Mouse (Mus musculus) midbrain, embryonic 15.5 days (tissue): ENCODE data around the gene Ssna1. TPM values are rescaled to one million over a fixed set of nuclear protein-coding genes. Genes with fewer than 3 reads are reported as not detected.

ENCODE experiments used
- ATAC-seq: fragments of 200-750 bp; cut with Nextera tagmentation; replicated peaks from 2 replicates; pipeline ENCODE4 v1.8.0; 2017; ENCODE audit warnings: moderate TSS enrichment
- H3K27ac ChIP-seq: fragments of 300-500 bp; sonication (generic); 2 replicates; pipeline ENCODE4 v1.5.1; 2015; ENCODE audit warnings: mild to moderate bottlenecking, inconsistent platforms
- H3K27me3 ChIP-seq: fragments of 300-500 bp; sonication (generic); replicated peaks from 2 replicates; pipeline ENCODE4 v1.6.1; 2015; ENCODE audit warnings: inconsistent platforms
- H3K36me3 ChIP-seq: fragments of 300-500 bp; sonication (generic); replicated peaks from 2 replicates; pipeline ENCODE4 v1.6.1; 2015; ENCODE audit warnings: inconsistent platforms
- H3K4me1 ChIP-seq: fragments of 300-500 bp; sonication (generic); 2 replicates; pipeline ENCODE4 v1.6.1; 2015; ENCODE audit warnings: inconsistent platforms
- H3K4me2 ChIP-seq: fragments of 300-500 bp; sonication (generic); 2 replicates; pipeline ENCODE4 v1.6.1; 2015; ENCODE audit warnings: inconsistent platforms, mild to moderate bottlenecking, moderate library complexity
- H3K4me3 ChIP-seq: fragments of 300-500 bp; sonication (generic); 2 replicates; pipeline ENCODE4 v1.5.1; 2015; ENCODE audit warnings: mild to moderate bottlenecking, inconsistent platforms
- H3K9ac ChIP-seq: fragments of 300-500 bp; sonication (generic); 2 replicates; pipeline ENCODE4 v1.6.1; 2015; ENCODE audit warnings: mild to moderate bottlenecking, inconsistent platforms
- H3K9me3 ChIP-seq: fragments of 300-500 bp; sonication (generic); 2 replicates; pipeline ENCODE4 v1.6.1; 2016; ENCODE audit warnings: inconsistent platforms
- WGBS: fragments of 180-500 bp; shearing (Covaris S2); methylation state at CpG from one replicate; pipeline ENCODE4 v1.1.7; 2015; ENCODE audit warnings: mixed read lengths; 5-methylcytosine and 5-hydroxymethylcytosine counted together
- polyA plus RNA-seq: library from polyadenylated mRNA; unstranded; fragments of >200 nt; fragmentation: Nextera tagmentation; extraction: Ambion mirVana; gene quantifications from 2 replicates; pipeline ENCODE4 v1.2.1, GENCODE M21; 2015

Ssna1 gene
- polyA plus RNA-seq, 1 experiment from 2014 or later: 186 TPM

- ATAC-seq: no peak
- Histone ChIP-seq H3K27ac (no peak overlapping the region), H3K9me3 (no peaks in the 10 kb centered on the region), H3K27me3 (peaks cover 29% of the 10 kb centered on the region), H3K36me3 (0 out of 2 replicates have a peak, but pooled peaks cover 7% of the 10 kb centered on the region), H3K4me3 (no peak overlapping the region), H3K4me1 (peaks cover 17% of the 10 kb centered on the region), H3K4me2 (no peak overlapping the region), H3K9ac (no peak overlapping the region)
- WGBS: 70% methylated on average over 3 of the region's 3 CpGs
These were observed 31.2 kb upstream of the Ssna1 start for GRCm38 (mm10) chr2:25303452-25303851.

GRCm38 (mm10) chr2:25298046-25298445, 25.8 kb upstream of the Ssna1 start:
- H3K4me2 ChIP-seq: no peak overlapping the region
- H3K36me3 ChIP-seq: peaks cover 13% of the 10 kb centered on the region; the same call in 1 of the 2 replicates
- no peaks in the 10 kb centered on the region for H3K9me3 ChIP-seq
- no peak overlapping the region for H3K9ac ChIP-seq
- H3K27ac ChIP-seq: no peak overlapping the region
- no peak for ATAC-seq
- H3K4me3 ChIP-seq: no peak overlapping the region
- H3K27me3 ChIP-seq: peaks cover 35% of the 10 kb centered on the region
- 82% methylated on average over 10 of the region's 10 CpGs for WGBS
- H3K4me1 ChIP-seq: no peaks in the 10 kb centered on the region

- no peaks in the 10 kb centered on the region for H3K9me3 ChIP-seq
- H3K36me3 ChIP-seq: peaks cover 13% of the 10 kb centered on the region; the same call in 1 of the 2 replicates
- H3K9ac ChIP-seq: no peak overlapping the region
- 73% methylated on average over 8 of the region's 8 CpGs for WGBS
- no peak overlapping the region for H3K4me2 ChIP-seq
- H3K27me3 ChIP-seq: peaks cover 44% of the 10 kb centered on the region
- ATAC-seq: no peak
- peaks cover 7% of the 10 kb centered on the region for H3K4me1 ChIP-seq
- H3K4me3 ChIP-seq: no peak overlapping the region
- no peak overlapping the region for H3K27ac ChIP-seq
These were observed 24.9 kb upstream of the Ssna1 start for GRCm38 (mm10) chr2:25297093-25297492.

GRCm38 (mm10) chr2:25293706-25294105, 21.5 kb upstream of the Ssna1 start:
- 78% methylated on average over 9 of the region's 9 CpGs for WGBS
- peaks cover 13% of the 10 kb centered on the region; the same call in 1 of the 2 replicates for H3K36me3 ChIP-seq

GRCm38 (mm10) chr2:25292856-25293255, 20.6 kb upstream of the Ssna1 start:
- H3K9ac ChIP-seq: no peak overlapping the region
- no peak overlapping the region for H3K4me2 ChIP-seq
- no peak overlapping the region for H3K27ac ChIP-seq
- peaks cover 35% of the 10 kb centered on the region for H3K4me1 ChIP-seq
- WGBS: 0% methylated on average over 1 of the region's 1 CpGs
- peaks cover 79% of the 10 kb centered on the region for H3K27me3 ChIP-seq
- peaks cover 13% of the 10 kb centered on the region; the same call in 1 of the 2 replicates for H3K36me3 ChIP-seq
- H3K9me3 ChIP-seq: no peaks in the 10 kb centered on the region
- H3K4me3 ChIP-seq: no peak overlapping the region
- ATAC-seq: no peak

More at GRCm38 (mm10) chr2:25293706-25294105, 21.5 kb upstream of the Ssna1 start:
- no peak overlapping the region for H3K27ac ChIP-seq
- H3K4me2 ChIP-seq: no peak overlapping the region
- no peaks in the 10 kb centered on the region for H3K9me3 ChIP-seq
- ATAC-seq: no peak
- H3K9ac ChIP-seq: no peak overlapping the region
- H3K4me1 ChIP-seq: peaks cover 35% of the 10 kb centered on the region
- no peak overlapping the region for H3K4me3 ChIP-seq
- peaks cover 78% of the 10 kb centered on the region for H3K27me3 ChIP-seq

- Histone ChIP-seq H3K27me3 (peaks cover 81% of the 10 kb centered on the region), H3K9me3 (no peaks in the 10 kb centered on the region), H3K4me1 (peaks cover 35% of the 10 kb centered on the region), H3K4me2 (peak overlapping the region; percentile 41), H3K36me3 (peaks cover 13% of the 10 kb centered on the region; the same call in 1 of the 2 replicates), H3K9ac (peak overlapping the region; percentile 21; the same call in 1 of the 2 replicates), H3K27ac (no peak overlapping the region), H3K4me3 (peak overlapping the region; percentile 13; the same call in 1 of the 2 replicates)
- WGBS: 5% methylated on average over 40 of the region's 43 CpGs
- peak; percentile 0; the same call in 1 of the 2 replicates for ATAC-seq
These were observed 19.9 kb upstream of the Ssna1 start for GRCm38 (mm10) chr2:25292054-25292544.

GRCm38 (mm10) chr2:25291184-25292053, 19.2 kb upstream of the Ssna1 start:
- Histone ChIP-seq H3K4me2 (peak overlapping the region; percentile 53), H3K27me3 (peaks cover 81% of the 10 kb centered on the region), H3K27ac (no peak overlapping the region), H3K9ac (peak overlapping the region; percentile 16; the same call in 1 of the 2 replicates), H3K4me1 (peaks cover 35% of the 10 kb centered on the region), H3K9me3 (no peaks in the 10 kb centered on the region), H3K4me3 (peak overlapping the region; percentile 27), H3K36me3 (peaks cover 13% of the 10 kb centered on the region; the same call in 1 of the 2 replicates)
- ATAC-seq: peak; percentile 10
- 6% methylated on average over 32 of the region's 32 CpGs for WGBS

- Histone ChIP-seq H3K27me3 (peaks cover 79% of the 10 kb centered on the region), H3K4me3 (peak overlapping the region; percentile 27), H3K9me3 (no peaks in the 10 kb centered on the region), H3K4me1 (peaks cover 35% of the 10 kb centered on the region), H3K9ac (peak overlapping the region; percentile 16; the same call in 1 of the 2 replicates), H3K36me3 (peaks cover 10% of the 10 kb centered on the region; the same call in 1 of the 2 replicates), H3K27ac (no peak overlapping the region), H3K4me2 (peak overlapping the region; percentile 53)
- WGBS: under 1% methylated on average over 18 of the region's 18 CpGs
- no peak for ATAC-seq
These were observed 18.5 kb upstream of the Ssna1 start for GRCm38 (mm10) chr2:25290816-25291130.

- peaks cover 74% of the 10 kb centered on the region for H3K27me3 ChIP-seq
- peak; percentile 56; the same call in 1 of the 2 replicates for ATAC-seq
- no peak overlapping the region for H3K27ac ChIP-seq
- peaks cover 35% of the 10 kb centered on the region for H3K4me1 ChIP-seq
- H3K9me3 ChIP-seq: no peaks in the 10 kb centered on the region
- peaks cover 11% of the 10 kb centered on the region; the same call in 1 of the 2 replicates for H3K36me3 ChIP-seq
- H3K4me2 ChIP-seq: peak overlapping the region; percentile 53
- peak overlapping the region; percentile 27 for H3K4me3 ChIP-seq
- 2% methylated on average over 54 of the region's 54 CpGs for WGBS
- peak overlapping the region; percentile 20 for H3K9ac ChIP-seq
These were observed 18.0 kb upstream of the Ssna1 start for GRCm38 (mm10) chr2:25290101-25290815.

- Histone ChIP-seq H3K27ac (no peak within 1 kb of the TSS), H3K36me3 (peaks cover 17% of the 10 kb centered on the region; the same call in 1 of the 2 replicates), H3K9ac (peak within 1 kb of the TSS; percentile 20), H3K4me1 (peaks cover 35% of the 10 kb centered on the region), H3K9me3 (no peaks in the 10 kb centered on the region), H3K4me2 (peak within 1 kb of the TSS; percentile 53), H3K27me3 (peaks cover 69% of the 10 kb centered on the region), H3K4me3 (peak within 1 kb of the TSS; percentile 27)
- 7% methylated on average over 11 of the region's 11 CpGs for WGBS
- ATAC-seq: no peak
These were observed 17.4 kb upstream of the Ssna1 start, which contains the start of gene Lrrc26 for GRCm38 (mm10) chr2:25289651-25290050. TSS of gene Lrrc26 (plus strand) at chr2:25289915.

GRCm38 (mm10) chr2:25288734-25289345, 16.6 kb upstream of the Ssna1 start:
- Histone ChIP-seq H3K4me3 (no peak overlapping the region), H3K27ac (no peak overlapping the region), H3K4me1 (peaks cover 35% of the 10 kb centered on the region), H3K9me3 (no peaks in the 10 kb centered on the region), H3K36me3 (peaks cover 17% of the 10 kb centered on the region; the same call in 1 of the 2 replicates), H3K9ac (no peak overlapping the region), H3K27me3 (peaks cover 61% of the 10 kb centered on the region), H3K4me2 (no peak overlapping the region)
- WGBS: 87% methylated on average over 7 of the region's 7 CpGs
- no peak for ATAC-seq
